ENCODE assay signal across 8 mouse cellular contexts in the genomic region with DNA sequence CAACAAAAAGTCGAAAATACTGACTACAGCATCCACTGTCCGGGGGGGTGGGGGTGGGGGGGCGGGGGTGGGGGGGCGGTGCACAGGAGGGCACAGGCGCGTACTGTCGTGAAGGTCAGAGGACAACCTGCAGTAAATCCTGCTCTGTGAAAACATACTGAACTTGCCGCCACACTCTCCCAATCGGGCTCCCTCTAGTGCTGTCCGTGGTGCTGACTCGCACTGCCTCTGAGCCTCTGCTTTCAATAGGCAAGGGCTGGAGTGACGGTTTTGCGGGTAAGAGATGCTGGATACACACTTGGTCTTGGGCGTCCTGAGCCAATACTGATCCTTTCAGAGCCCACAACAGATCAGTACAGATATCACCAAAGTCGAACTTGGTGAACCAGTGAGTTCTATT. TPM values are rescaled to one million over a fixed set of nuclear protein-coding genes. Genes with fewer than 3 reads are reported as not detected.
DNase-seq lines count a peak whose midpoint lies in the region; ATAC-seq lines count a peak whose summit lies in the region.

No protein-coding gene starts in this region.

- DNase-seq in forebrain, embryonic 14.5 days (ENCODE audit: low spot score) = peak; percentile 55
- DNase-seq in 3134 (ENCODE audit: extremely low read depth, insufficient read length, low spot score) = peak; percentile 26
- DNase-seq in adrenal gland, postnatal 14 days = peak; percentile 88
- peak; percentile 50 to 74 for DNase-seq in gastrocnemius, postnatal 4 days (ENCODE audit: low spot score in 2 of 2)
- DNase-seq in limb, embryonic 10.5 days (ENCODE audit: low spot score) = peak; percentile 88
- peak; percentile 62 for DNase-seq in ovary, postnatal 10 days (ENCODE audit: low spot score)
- DNase-seq in urinary bladder, postnatal 4 days (ENCODE audit: low spot score in 2 of 2) = peak; percentile 42 to 82

- no peak overlapping the region for H3K4me3 ChIP-seq in forebrain, embryonic 14.5 days (ENCODE audit: low read depth, low read length)
- H3K4me3 ChIP-seq in forebrain, embryonic 12.5 days (replicated peaks) = no peak overlapping the region
- H3K4me3 ChIP-seq in limb, embryonic 10.5 days = no peak overlapping the region

- ATAC-seq in forebrain, embryonic 14.5 days = no peak
- no peak for ATAC-seq in forebrain, embryonic 12.5 days (ENCODE audit: low FRiP score)

- H3K4me1 ChIP-seq in forebrain, embryonic 14.5 days (ENCODE audit: control insufficient read depth, insufficient read depth, low read length) = peaks cover 2% of the 10 kb centered on the region
- peaks cover 5% of the 10 kb centered on the region for H3K4me1 ChIP-seq in forebrain, embryonic 12.5 days
- peaks cover 8% of the 10 kb centered on the region for H3K4me1 ChIP-seq in limb, embryonic 10.5 days

- no peak overlapping the region for H3K4me2 ChIP-seq in forebrain, embryonic 14.5 days (ENCODE audit: low read length)
- H3K4me2 ChIP-seq in forebrain, embryonic 12.5 days = no peak overlapping the region

- H3K27ac ChIP-seq in forebrain, embryonic 14.5 days (ENCODE audit: low read depth, low read length) = no peak overlapping the region
- H3K27ac ChIP-seq in forebrain, embryonic 12.5 days = no peak overlapping the region
- no peak overlapping the region for H3K27ac ChIP-seq in limb, embryonic 10.5 days

- no peaks in the 10 kb centered on the region for H3K36me3 ChIP-seq in forebrain, embryonic 14.5 days (ENCODE audit: control insufficient read depth, insufficient read depth, low read length)
- no peaks in the 10 kb centered on the region for H3K36me3 ChIP-seq in forebrain, embryonic 12.5 days (replicated peaks)
- no peaks in the 10 kb centered on the region for H3K36me3 ChIP-seq in limb, embryonic 10.5 days

- no peaks in the 10 kb centered on the region for H3K9me3 ChIP-seq in forebrain, embryonic 14.5 days (replicated peaks; ENCODE audit: control insufficient read depth, low read length)
- no peaks in the 10 kb centered on the region for H3K9me3 ChIP-seq in forebrain, embryonic 12.5 days
- no peaks in the 10 kb centered on the region for H3K9me3 ChIP-seq in limb, embryonic 10.5 days (replicated peaks)

- H3K9ac ChIP-seq in forebrain, embryonic 14.5 days (ENCODE audit: low read length) = no peak overlapping the region
- H3K9ac ChIP-seq in forebrain, embryonic 12.5 days = no peak overlapping the region

- H3K27me3 ChIP-seq in forebrain, embryonic 14.5 days (replicated peaks; ENCODE audit: control insufficient read depth, insufficient read depth, low read length) = no peaks in the 10 kb centered on the region
- no peaks in the 10 kb centered on the region for H3K27me3 ChIP-seq in forebrain, embryonic 12.5 days
- no peaks in the 10 kb centered on the region for H3K27me3 ChIP-seq in limb, embryonic 10.5 days (ENCODE audit: low read depth, poor library complexity, severe bottlenecking)

- WGBS in forebrain, embryonic 14.5 days = 6% methylated on average over 13 of the region's 15 CpGs
- 9% methylated on average over 15 of the region's 15 CpGs for WGBS in forebrain, embryonic 12.5 days
- WGBS in limb, embryonic 10.5 days = 8% methylated on average over 15 of the region's 15 CpGs

RNA-seq across cellular contexts. Expression of a gene that starts 3.9 kb away (rescaled TPM):
- polyA plus RNA-seq in forebrain, embryonic 14.5 days (2014; fragmentation: Nextera tagmentation; extraction: Ambion mirVana) = 6.0 and 8.6 TPM in 2 replicates
- 3.8 and 7.1 TPM in 2 replicates for polyA plus RNA-seq in forebrain, embryonic 12.5 days (2016; fragmentation: Nextera tagmentation; extraction: Ambion mirVana)
- 27.4 and 29.8 TPM in 2 replicates for total RNA-seq in adrenal gland, postnatal 14 days (2021)
- total RNA-seq in gastrocnemius, postnatal 4 days (2021) = 10 to 100 TPM; 23.0 to 26.4 TPM
- 2.9 and 3.9 TPM in 2 replicates for polyA plus RNA-seq in limb, embryonic 10.5 days (2016; fragmentation: Nextera tagmentation; extraction: Ambion mirVana)

RNA-seq across cellular contexts. Expression of a gene that starts 13.8 kb away (rescaled TPM):
- 33.3 and 35.1 TPM in 2 replicates for polyA plus RNA-seq in forebrain, embryonic 14.5 days (2014; fragmentation: Nextera tagmentation; extraction: Ambion mirVana)
- 24.1 and 27.8 TPM in 2 replicates for polyA plus RNA-seq in forebrain, embryonic 12.5 days (2016; fragmentation: Nextera tagmentation; extraction: Ambion mirVana)
- total RNA-seq in adrenal gland, postnatal 14 days (2021) = 14.2 and 14.3 TPM in 2 replicates
- 10 to 100 TPM; 10.7 to 12.0 TPM for total RNA-seq in gastrocnemius, postnatal 4 days (2021)
- 7.6 and 11.2 TPM in 2 replicates for polyA plus RNA-seq in limb, embryonic 10.5 days (2016; fragmentation: Nextera tagmentation; extraction: Ambion mirVana)

RNA-seq across cellular contexts. Expression of a gene that starts 27.2 kb away (rescaled TPM):
- 0.22 and 0.23 TPM in 2 replicates for polyA plus RNA-seq in forebrain, embryonic 14.5 days (2014; fragmentation: Nextera tagmentation; extraction: Ambion mirVana)
- polyA plus RNA-seq in forebrain, embryonic 12.5 days (2016; fragmentation: Nextera tagmentation; extraction: Ambion mirVana) = 0.41 and 0.94 TPM in 2 replicates
- not detected in 2 replicates for total RNA-seq in adrenal gland, postnatal 14 days (2021)
- total RNA-seq in gastrocnemius, postnatal 4 days (2021) = not detected
- polyA plus RNA-seq in limb, embryonic 10.5 days (2016; fragmentation: Nextera tagmentation; extraction: Ambion mirVana) = not detected in 2 replicates

RNA-seq across cellular contexts. Expression of a gene that starts 38.3 kb away (rescaled TPM):
- 14.2 and 16.3 TPM in 2 replicates for polyA plus RNA-seq in forebrain, embryonic 14.5 days (2014; fragmentation: Nextera tagmentation; extraction: Ambion mirVana)
- polyA plus RNA-seq in forebrain, embryonic 12.5 days (2016; fragmentation: Nextera tagmentation; extraction: Ambion mirVana) = 42.9 and 43.5 TPM in 2 replicates
- 0.41 and 0.56 TPM in 2 replicates for total RNA-seq in adrenal gland, postnatal 14 days (2021)
- not detected for total RNA-seq in gastrocnemius, postnatal 4 days (2021)
- 0.56 and 2.3 TPM in 2 replicates for polyA plus RNA-seq in limb, embryonic 10.5 days (2016; fragmentation: Nextera tagmentation; extraction: Ambion mirVana)

RNA-seq across cellular contexts. Expression of a gene that starts 48.1 kb away (rescaled TPM):
- 163 and 171 TPM in 2 replicates for polyA plus RNA-seq in forebrain, embryonic 14.5 days (2014; fragmentation: Nextera tagmentation; extraction: Ambion mirVana)
- 189 and 196 TPM in 2 replicates for polyA plus RNA-seq in forebrain, embryonic 12.5 days (2016; fragmentation: Nextera tagmentation; extraction: Ambion mirVana)
- 94.7 and 100 TPM in 2 replicates for total RNA-seq in adrenal gland, postnatal 14 days (2021)
- 10 to 100 TPM; 48.9 to 50.0 TPM for total RNA-seq in gastrocnemius, postnatal 4 days (2021)
- 223 and 243 TPM in 2 replicates for polyA plus RNA-seq in limb, embryonic 10.5 days (2016; fragmentation: Nextera tagmentation; extraction: Ambion mirVana)

Comparison
In these comparisons a context has a peak if more than half of its experiments do, and no peak if none do; other contexts are left out.
1. DNase-seq: peak in every context shown above with its lines; median percentile 88 in adrenal gland, postnatal 14 days; 88 in limb, embryonic 10.5 days; 62 in gastrocnemius, postnatal 4 days; 62 in ovary, postnatal 10 days; 62 in urinary bladder, postnatal 4 days; 55 in forebrain, embryonic 14.5 days; 26 in 3134.